Mouse (Mus musculus) liver, embryonic 14.5 days (tissue): ENCODE data around the gene Man1a2.

ENCODE experiments used
- CTCF ChIP-seq: IDR thresholded peaks from 2 replicates; pipeline ENCODE4 v1.5.1; 2016; ENCODE audit warnings: antibody characterized with exemption, low read depth, control low read depth
- EP300 ChIP-seq: IDR thresholded peaks from 2 replicates; pipeline ENCODE4 v1.6.1; 2016; ENCODE audit warnings: antibody characterized with exemption, low read depth

- TF ChIP-seq CTCF (no peak), EP300 (no peak)
Measured at GRCm38 (mm10) chr3:100618511-100618910, 66.8 kb downstream of the Man1a2 start.
